Mouse (Mus musculus) kidney, postnatal 0 days (tissue): ENCODE results near the gene 2310057M21Rik. TPM values are rescaled to one million over a fixed set of nuclear protein-coding genes. Genes with fewer than 3 reads are reported as not detected.
"Not testable (repeated sequence)": the region's sequence is repeated elsewhere in the genome, so short reads cannot be mapped to it uniquely, and the experiment has no call there.

Experiments
- ATAC-seq: fragments of 200-750 bp; cut with Nextera tagmentation; replicated peaks from 2 replicates; pipeline ENCODE4 v1.8.0; 2017; ENCODE audit warnings: low read depth, moderate number of reproducible peaks, moderate TSS enrichment, moderate library complexity; ENCODE audit not compliant: low FRiP score
- DNase-seq: peaks from one replicate; pipeline ENCODE4 v3.0.0-alpha.2; 2016; ENCODE audit warnings: low spot score
- H3K27ac ChIP-seq: fragments of 300-500 bp; sonication (generic); 2 replicates; pipeline ENCODE4 v1.5.1; 2014; ENCODE audit warnings: mild to moderate bottlenecking
- H3K27me3 ChIP-seq: fragments of 300-500 bp; sonication (generic); 2 replicates; pipeline ENCODE4 v1.6.1; 2014; ENCODE audit warnings: low read length, mixed read lengths; ENCODE audit not compliant: insufficient read depth
- H3K36me3 ChIP-seq: fragments of 300-500 bp; sonication (generic); 2 replicates; pipeline ENCODE4 v1.6.1; 2014; ENCODE audit warnings: low read length, mixed read lengths; ENCODE audit not compliant: insufficient read depth
- H3K4me1 ChIP-seq: fragments of 300-500 bp; sonication (generic); replicated peaks from 2 replicates; pipeline ENCODE4 v1.6.1; 2014; ENCODE audit warnings: antibody characterized with exemption, low read length, mixed read lengths; ENCODE audit not compliant: insufficient read depth
- H3K4me2 ChIP-seq: fragments of 300-500 bp; sonication (generic); 2 replicates; pipeline ENCODE4 v1.6.1; 2014; ENCODE audit warnings: mild to moderate bottlenecking, low read length, moderate library complexity, mixed read lengths
- H3K4me3 ChIP-seq: fragments of 300-500 bp; sonication (generic); replicated peaks from 2 replicates; pipeline ENCODE4 v1.5.1; 2014; ENCODE audit warnings: low read depth, low read length
- H3K9ac ChIP-seq: fragments of 300-500 bp; sonication (generic); 2 replicates; pipeline ENCODE4 v1.6.1; 2014; ENCODE audit warnings: low read depth, low read length
- H3K9me3 ChIP-seq: fragments of 300-500 bp; sonication (generic); replicated peaks from 2 replicates; pipeline ENCODE4 v1.6.1; 2016; ENCODE audit warnings: low read length, inconsistent platforms, mixed read lengths
- CTCF ChIP-seq: IDR thresholded peaks from 2 replicates; pipeline ENCODE4 v1.5.1; 2016; ENCODE audit warnings: antibody characterized with exemption, low read depth, mild to moderate bottlenecking, moderate library complexity
- WGBS: fragments of 180-500 bp; shearing (Covaris S2); extraction: QIAGEN DNeasy Blood & Tissue Kit; methylation state at CpG from one replicate; pipeline ENCODE4 v1.1.7; 2014; 5-methylcytosine and 5-hydroxymethylcytosine counted together
- polyA plus RNA-seq: library from polyadenylated mRNA; unstranded; fragments of >200 nt; fragmentation: Nextera tagmentation; extraction: Ambion mirVana; gene quantifications from 2 replicates; pipeline ENCODE4 v1.2.1, GENCODE M21; 2015

The 2310057M21Rik gene
- polyA plus RNA-seq, 1 experiment from 2014 or later: 15.0 TPM

DNA sequence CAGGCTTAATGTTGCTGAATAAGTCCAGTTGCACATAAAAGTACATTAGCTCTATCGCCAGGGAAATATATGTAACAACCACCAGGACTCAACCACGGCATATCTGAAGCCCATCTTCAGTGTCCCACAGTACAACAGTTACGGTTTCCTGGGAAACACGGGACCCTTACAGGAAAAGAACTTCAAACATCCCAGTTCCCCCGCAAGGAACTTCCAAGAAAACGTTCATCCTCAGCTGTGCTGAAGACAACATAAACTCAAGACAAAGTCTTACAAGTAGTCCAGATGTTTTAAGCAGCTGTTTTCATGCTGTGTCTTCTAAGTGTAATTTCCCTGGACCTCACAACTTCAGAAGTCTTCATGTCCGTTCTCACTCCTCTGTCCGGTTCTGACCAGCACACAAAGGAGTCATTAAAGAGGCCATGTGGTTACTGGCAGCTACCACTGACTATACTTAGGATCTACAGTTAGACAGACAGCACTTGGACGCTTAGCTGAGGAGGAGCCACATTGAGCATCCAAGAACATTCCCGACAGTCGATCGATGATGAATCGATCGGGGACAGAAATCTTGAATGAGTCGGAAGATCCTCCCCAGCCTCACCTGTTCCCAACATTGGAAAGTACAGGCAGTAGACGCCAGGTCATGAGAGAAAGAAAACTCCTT, 46.9 kb upstream of the 2310057M21Rik start:
- WGBS: 3% methylated on average over 16 of the region's 16 CpGs

DNA sequence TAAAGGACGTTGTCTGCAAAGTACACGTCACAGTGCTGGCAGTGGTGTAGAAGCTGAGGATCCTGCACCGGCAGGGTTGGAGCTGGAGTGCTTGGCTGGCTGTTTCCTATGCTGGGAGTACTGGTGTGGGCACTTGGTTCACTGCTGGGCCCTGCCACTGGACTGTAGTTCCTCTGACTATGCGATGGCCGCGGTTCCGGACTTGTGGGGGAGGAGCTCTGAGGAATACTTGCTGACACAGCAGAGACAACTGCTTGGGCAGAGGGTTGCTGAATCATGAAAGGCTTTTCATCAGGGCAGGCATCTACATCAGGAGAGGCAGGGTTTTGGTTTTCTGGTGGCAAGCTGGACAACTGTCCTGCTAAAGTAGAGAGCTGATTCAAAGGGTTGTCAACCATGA, 29.2 kb upstream of the 2310057M21Rik start:
- WGBS: 76% methylated on average over 6 of the region's 7 CpGs
- not testable (repeated sequence) for H3K9ac ChIP-seq, H3K4me1 ChIP-seq, H3K27me3 ChIP-seq, H3K9me3 ChIP-seq, H3K4me2 ChIP-seq, H3K27ac ChIP-seq, H3K4me3 ChIP-seq, DNase-seq, ATAC-seq
- H3K36me3 ChIP-seq: peaks cover 22% of the 10 kb centered on the region

More for the DNA sequence above, 46.9 kb upstream of the 2310057M21Rik start:
- TF ChIP-seq CTCF: no peak
- Histone ChIP-seq H3K27me3 (no peaks in the 10 kb centered on the region), H3K4me2 (peak overlapping the region; percentile 81), H3K36me3 (no peaks in the 10 kb centered on the region), H3K9me3 (no peaks in the 10 kb centered on the region), H3K9ac (peak overlapping the region; percentile 94), H3K4me3 (peak overlapping the region; percentile 81), H3K4me1 (peaks cover 11% of the 10 kb centered on the region), H3K27ac (peak overlapping the region; percentile 86; the same call in 1 of the 2 replicates)
- peak; percentile 49 for DNase-seq
- ATAC-seq: no peak

DNA sequence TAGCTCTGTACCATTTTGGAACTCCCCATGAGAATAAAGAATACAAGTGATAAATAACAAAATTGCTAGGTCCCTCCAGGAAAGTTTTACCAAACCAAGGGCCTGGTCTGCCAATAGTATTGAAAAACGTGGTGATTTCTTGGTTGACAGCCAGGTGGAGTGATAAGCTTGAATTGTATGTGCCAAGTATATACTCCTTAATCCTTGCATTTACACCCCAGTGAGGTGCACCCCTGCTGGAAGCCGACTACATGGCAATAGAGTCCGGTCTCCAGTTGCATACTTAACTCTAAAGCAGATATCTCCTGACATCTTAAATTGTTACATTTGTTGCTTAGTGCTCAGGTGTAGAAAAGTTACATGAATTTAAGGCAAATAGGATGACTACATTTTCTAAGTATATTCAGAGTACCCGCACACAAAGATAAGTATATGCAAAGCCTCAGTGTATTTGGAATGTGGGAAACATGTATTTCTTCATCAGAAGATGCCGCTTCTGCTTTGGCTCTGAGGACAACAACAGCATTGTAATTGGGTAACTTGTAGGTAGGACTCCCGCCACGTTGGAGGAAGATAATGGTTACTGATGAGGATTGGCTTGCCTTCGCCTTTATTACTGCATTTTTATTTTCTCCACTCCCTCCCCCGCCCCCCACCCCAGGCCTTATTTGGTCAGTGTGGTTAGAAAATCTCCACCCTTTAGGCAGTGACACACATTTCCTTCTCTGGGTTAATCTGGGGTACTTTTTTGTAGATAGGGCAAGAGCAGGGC, 9.5 kb upstream of the 2310057M21Rik start:
- H3K27ac ChIP-seq: 0 out of 2 replicates have a peak overlapping the region, but pooled peaks have one; percentile 94
- 70% methylated on average over 9 of the region's 9 CpGs for WGBS

DNA sequence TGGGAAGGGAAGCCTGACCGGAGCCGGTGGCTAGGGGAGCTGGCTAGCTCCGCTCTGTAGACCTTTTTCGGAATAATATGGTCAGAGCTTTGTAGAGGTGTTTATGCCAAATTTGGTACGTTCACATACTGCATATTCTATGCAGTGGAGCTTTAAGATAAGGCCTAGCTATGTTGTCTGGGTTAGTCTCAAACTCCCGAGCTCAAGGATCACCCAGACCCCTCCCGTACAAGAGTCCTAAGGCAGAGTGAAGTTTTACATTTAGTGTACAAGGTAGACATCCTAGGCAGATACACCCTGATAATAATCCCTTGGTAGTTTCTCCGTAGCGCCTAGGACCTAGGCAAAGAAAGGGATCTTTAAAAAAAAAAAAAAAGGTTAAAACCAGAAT, 8.9 kb upstream of the 2310057M21Rik start:
- H3K36me3 ChIP-seq: 0 out of 2 replicates have a peak, but pooled peaks cover 3% of the 10 kb centered on the region
- WGBS: 7% methylated on average over 9 of the region's 9 CpGs
- peak overlapping the region; percentile 82 for H3K4me2 ChIP-seq
- DNase-seq: no peak
- H3K4me3 ChIP-seq: peak overlapping the region; percentile 67
- TF ChIP-seq CTCF: no peak
- no peaks in the 10 kb centered on the region for H3K9me3 ChIP-seq
- no peaks in the 10 kb centered on the region for H3K27me3 ChIP-seq
- H3K9ac ChIP-seq: peak overlapping the region; percentile 69
- peak overlapping the region; percentile 94 for H3K27ac ChIP-seq
- no peak for ATAC-seq
- no peaks in the 10 kb centered on the region for H3K4me1 ChIP-seq

More for the DNA sequence above, 9.5 kb upstream of the 2310057M21Rik start:
- Histone ChIP-seq H3K9ac (peak overlapping the region; percentile 69), H3K36me3 (0 out of 2 replicates have a peak, but pooled peaks cover 3% of the 10 kb centered on the region), H3K27me3 (no peaks in the 10 kb centered on the region), H3K4me1 (no peaks in the 10 kb centered on the region), H3K4me2 (peak overlapping the region; percentile 82), H3K4me3 (peak overlapping the region; percentile 67), H3K9me3 (no peaks in the 10 kb centered on the region)
- no peak for ATAC-seq
- peak; percentile 39 for TF ChIP-seq CTCF
- peak; percentile 15 for DNase-seq

DNA sequence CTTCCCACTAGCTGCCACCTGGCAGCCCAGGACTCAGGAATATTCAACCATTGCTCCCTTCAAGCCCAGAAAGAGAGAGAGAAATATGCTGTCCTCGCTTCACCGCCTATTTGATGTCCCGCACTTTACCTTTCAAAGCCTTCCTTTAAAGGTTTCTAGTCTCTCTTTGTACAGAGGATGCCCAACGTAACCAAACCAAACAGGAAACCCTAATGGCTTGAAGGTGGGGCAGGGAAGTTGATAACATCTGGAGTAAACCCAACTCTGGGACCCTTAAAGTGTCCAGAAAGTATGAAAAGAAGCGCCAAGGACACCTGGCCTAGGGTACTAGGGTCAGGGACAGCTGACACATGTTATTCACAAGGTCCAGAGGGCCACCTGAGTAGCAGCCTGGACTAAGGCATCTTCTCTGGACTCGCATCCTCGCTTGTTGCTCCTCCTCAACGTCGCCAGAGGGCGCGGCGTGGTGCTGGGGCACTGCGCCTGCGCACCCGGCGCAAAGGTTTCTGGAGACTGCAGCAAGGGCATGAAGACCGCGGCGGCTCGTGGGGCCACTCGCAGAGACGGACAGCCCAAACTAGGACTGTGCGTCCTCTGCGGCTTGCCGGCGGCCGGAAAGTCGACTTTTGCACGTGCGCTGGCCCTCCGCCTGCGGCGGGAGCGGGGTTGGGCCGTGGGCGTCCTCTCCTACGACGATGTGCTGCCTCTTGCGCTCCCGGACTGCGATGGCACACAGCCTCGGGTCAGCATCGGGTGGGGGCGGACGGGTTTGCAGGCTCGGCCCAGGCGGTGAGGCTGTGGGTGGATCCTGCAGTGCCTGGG, 8.3 kb upstream of the 2310057M21Rik start, which contains the start of gene Pstk:
Pstk (plus strand) TSS at position 494 of the 822 bp plus-strand sequence.
- H3K27me3 ChIP-seq: no peaks in the 10 kb centered on the region
- H3K9ac ChIP-seq: peak within 1 kb of the TSS; percentile 69
- no peaks in the 10 kb centered on the region for H3K9me3 ChIP-seq
- 5% methylated on average over 47 of the region's 47 CpGs for WGBS
- peak within 1 kb of the TSS; percentile 67 for H3K4me3 ChIP-seq
- peak; percentile 90 for TF ChIP-seq CTCF
- no peaks in the 10 kb centered on the region for H3K4me1 ChIP-seq
- H3K27ac ChIP-seq: peak within 1 kb of the TSS; percentile 94
- H3K36me3 ChIP-seq: 0 out of 2 replicates have a peak, but pooled peaks cover 3% of the 10 kb centered on the region
- ATAC-seq (peak; percentile 93), DNase-seq (peak; percentile 95)
- peak within 1 kb of the TSS; percentile 82 for H3K4me2 ChIP-seq

DNA sequence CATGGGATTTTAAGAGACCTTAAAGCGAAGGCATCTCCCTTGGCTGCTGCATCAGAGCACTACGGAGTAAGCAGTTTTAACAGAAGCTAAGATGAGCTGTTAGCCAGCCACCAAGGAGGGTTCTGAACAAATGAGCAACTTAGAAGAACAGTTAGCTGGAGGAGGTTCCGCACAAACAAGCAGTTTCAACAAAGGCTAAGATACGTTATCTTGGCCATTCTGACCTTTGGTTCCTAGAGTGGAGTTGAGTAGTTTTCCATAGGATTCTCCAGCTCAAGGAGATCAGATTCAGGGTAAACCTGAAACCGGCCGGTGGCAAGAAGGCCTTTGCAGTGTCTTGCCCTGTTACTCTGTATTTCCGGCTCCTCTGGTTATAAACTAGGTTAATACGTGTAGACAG, 1.6 kb upstream of the 2310057M21Rik start:
- H3K4me1 ChIP-seq: 0 out of 2 replicates have a peak, but pooled peaks cover 3% of the 10 kb centered on the region
- ATAC-seq (no peak), DNase-seq (no peak)
- H3K27me3 ChIP-seq: no peaks in the 10 kb centered on the region
- no peak overlapping the region for H3K27ac ChIP-seq
- H3K9me3 ChIP-seq: no peaks in the 10 kb centered on the region
- H3K4me2 ChIP-seq: no peak overlapping the region
- 62% methylated on average over 8 of the region's 8 CpGs for WGBS
- no peak overlapping the region for H3K9ac ChIP-seq
- H3K36me3 ChIP-seq: no peaks in the 10 kb centered on the region
- H3K4me3 ChIP-seq: no peak overlapping the region
- TF ChIP-seq CTCF: no peak
